Mouse (Mus musculus): ENCODE measurements at regions not wholly inside any gene's neighbourhood (a gene's known extent, or its start where the extent isn't known, plus 50 kb on each side); places are given as distances from the start of the nearest gene placed in this dataset.
"Not testable (repeated sequence)": the region's sequence is repeated elsewhere in the genome, so short reads cannot be mapped to it uniquely, and the experiment has no call there.

- Histone ChIP-seq H3K9ac (ENCODE audit: low read length) (no peak overlapping the region), H3K36me3 (ENCODE audit: control insufficient read depth, insufficient read depth) (no peaks in the 10 kb centered on the region), H3K4me1 (ENCODE audit: control insufficient read depth, insufficient read depth, low read length) (no peaks in the 10 kb centered on the region), H3K9me3 (replicated peaks; ENCODE audit: control insufficient read depth, low read length) (no peaks in the 10 kb centered on the region), H3K4me2 (ENCODE audit: low read depth, low read length) (no peak overlapping the region), H3K27ac (ENCODE audit: low read length) (no peak overlapping the region), H3K4me3 (ENCODE audit: low read length) (no peak overlapping the region), H3K27me3 (ENCODE audit: control insufficient read depth, insufficient read depth, low read length) (no peaks in the 10 kb centered on the region)
- ATAC-seq (replicated peaks; ENCODE audit: extremely low read depth, insufficient read depth, low FRiP score), result no peak
- WGBS, result 58% methylated on average over 5 of the region's 5 CpGs
These were observed 287.7 kb upstream of the Maf start for GRCm38 (mm10) chr8:115995320-115995719.

- H3K4me2 ChIP-seq (ENCODE audit: low read depth, low read length), result no peak overlapping the region
- H3K27ac ChIP-seq (ENCODE audit: low read length), result no peak overlapping the region
- no peaks in the 10 kb centered on the region for H3K27me3 ChIP-seq (ENCODE audit: control insufficient read depth, insufficient read depth, low read length)
- H3K4me3 ChIP-seq (ENCODE audit: low read length), result no peak overlapping the region
- H3K9me3 ChIP-seq (replicated peaks; ENCODE audit: control insufficient read depth, low read length), result no peaks in the 10 kb centered on the region
- H3K9ac ChIP-seq (ENCODE audit: low read length), result no peak overlapping the region
- no peaks in the 10 kb centered on the region for H3K4me1 ChIP-seq (ENCODE audit: control insufficient read depth, insufficient read depth, low read length)
- H3K36me3 ChIP-seq (ENCODE audit: control insufficient read depth, insufficient read depth), result no peaks in the 10 kb centered on the region
- ATAC-seq (replicated peaks; ENCODE audit: extremely low read depth, insufficient read depth, low FRiP score), result no peak
- WGBS, result 67% methylated on average over 6 of the region's 6 CpGs
These were observed 284.4 kb upstream of the Maf start for GRCm38 (mm10) chr8:115991989-115992388.

GRCm38 (mm10) chr8:115983397-115983796 lies 275.8 kb upstream of the Maf start:
- Histone ChIP-seq H3K4me3 (ENCODE audit: low read length) (no peak overlapping the region), H3K9ac (ENCODE audit: low read length) (no peak overlapping the region), H3K27ac (ENCODE audit: low read length) (no peak overlapping the region), H3K4me1 (ENCODE audit: control insufficient read depth, insufficient read depth, low read length) (no peaks in the 10 kb centered on the region), H3K4me2 (ENCODE audit: low read depth, low read length) (no peak overlapping the region), H3K27me3 (ENCODE audit: control insufficient read depth, insufficient read depth, low read length) (no peaks in the 10 kb centered on the region; the same call in 1 of the 2 replicates), H3K36me3 (ENCODE audit: control insufficient read depth, insufficient read depth) (no peaks in the 10 kb centered on the region), H3K9me3 (replicated peaks; ENCODE audit: control insufficient read depth, low read length) (no peaks in the 10 kb centered on the region)
- no peak for ATAC-seq (replicated peaks; ENCODE audit: extremely low read depth, insufficient read depth, low FRiP score)
- WGBS, result 66% methylated on average over 6 of the region's 6 CpGs

GRCm38 (mm10) chr8:115982326-115982725 lies 274.7 kb upstream of the Maf start:
- no peaks in the 10 kb centered on the region for H3K4me1 ChIP-seq (ENCODE audit: control insufficient read depth, insufficient read depth, low read length)
- ATAC-seq (replicated peaks; ENCODE audit: extremely low read depth, insufficient read depth, low FRiP score), result no peak
- no peak overlapping the region for H3K27ac ChIP-seq (ENCODE audit: low read length)
- no peaks in the 10 kb centered on the region; the same call in 1 of the 2 replicates for H3K27me3 ChIP-seq (ENCODE audit: control insufficient read depth, insufficient read depth, low read length)
- no peak overlapping the region for H3K4me2 ChIP-seq (ENCODE audit: low read depth, low read length)
- H3K36me3 ChIP-seq (ENCODE audit: control insufficient read depth, insufficient read depth), result no peaks in the 10 kb centered on the region
- 85% methylated on average over 3 of the region's 3 CpGs for WGBS
- no peaks in the 10 kb centered on the region for H3K9me3 ChIP-seq (replicated peaks; ENCODE audit: control insufficient read depth, low read length)
- H3K9ac ChIP-seq (ENCODE audit: low read length), result no peak overlapping the region
- no peak overlapping the region for H3K4me3 ChIP-seq (ENCODE audit: low read length)

- no peak for ATAC-seq (replicated peaks; ENCODE audit: extremely low read depth, insufficient read depth, low FRiP score)
- H3K4me1 ChIP-seq (ENCODE audit: control insufficient read depth, insufficient read depth, low read length), result 0 out of 2 replicates have a peak, but pooled peaks cover 3% of the 10 kb centered on the region
- no peaks in the 10 kb centered on the region; the same call in 1 of the 2 replicates for H3K27me3 ChIP-seq (ENCODE audit: control insufficient read depth, insufficient read depth, low read length)
- no peak overlapping the region for H3K4me2 ChIP-seq (ENCODE audit: low read depth, low read length)
- no peaks in the 10 kb centered on the region for H3K36me3 ChIP-seq (ENCODE audit: control insufficient read depth, insufficient read depth)
- H3K27ac ChIP-seq (ENCODE audit: low read length), result no peak overlapping the region
- no peaks in the 10 kb centered on the region for H3K9me3 ChIP-seq (replicated peaks; ENCODE audit: control insufficient read depth, low read length)
- WGBS, result 82% methylated on average over 7 of the region's 7 CpGs
- no peak overlapping the region for H3K4me3 ChIP-seq (ENCODE audit: low read length)
- no peak overlapping the region for H3K9ac ChIP-seq (ENCODE audit: low read length)
These were observed 273.8 kb upstream of the Maf start for GRCm38 (mm10) chr8:115981426-115981825.

- 85% methylated on average over 3 of the region's 3 CpGs for WGBS
- H3K27ac ChIP-seq (ENCODE audit: low read length), result no peak overlapping the region
- H3K4me2 ChIP-seq (ENCODE audit: low read depth, low read length), result no peak overlapping the region
- H3K9me3 ChIP-seq (replicated peaks; ENCODE audit: control insufficient read depth, low read length), result no peaks in the 10 kb centered on the region
- H3K4me3 ChIP-seq (ENCODE audit: low read length), result no peak overlapping the region
- no peak for ATAC-seq (replicated peaks; ENCODE audit: extremely low read depth, insufficient read depth, low FRiP score)
- no peaks in the 10 kb centered on the region; the same call in 1 of the 2 replicates for H3K27me3 ChIP-seq (ENCODE audit: control insufficient read depth, insufficient read depth, low read length)
- H3K4me1 ChIP-seq (ENCODE audit: control insufficient read depth, insufficient read depth, low read length), result 0 out of 2 replicates have a peak, but pooled peaks cover 3% of the 10 kb centered on the region
- no peak overlapping the region for H3K9ac ChIP-seq (ENCODE audit: low read length)
- H3K36me3 ChIP-seq (ENCODE audit: control insufficient read depth, insufficient read depth), result no peaks in the 10 kb centered on the region
These were observed 273.0 kb upstream of the Maf start for GRCm38 (mm10) chr8:115980616-115981015.

GRCm38 (mm10) chr8:115977152-115977551 lies 269.6 kb upstream of the Maf start:
- 58% methylated on average over 4 of the region's 4 CpGs for WGBS
- no peak for ATAC-seq (replicated peaks; ENCODE audit: extremely low read depth, insufficient read depth, low FRiP score)
- H3K9ac ChIP-seq (ENCODE audit: low read length), result no peak overlapping the region

GRCm38 (mm10) chr8:115974706-115975105 lies 267.1 kb upstream of the Maf start:
- Histone ChIP-seq H3K27me3 (ENCODE audit: control insufficient read depth, insufficient read depth, low read length) (no peaks in the 10 kb centered on the region; the same call in 1 of the 2 replicates), H3K36me3 (ENCODE audit: control insufficient read depth, insufficient read depth) (no peaks in the 10 kb centered on the region), H3K4me3 (ENCODE audit: low read length) (no peak overlapping the region), H3K9ac (ENCODE audit: low read length) (no peak overlapping the region), H3K9me3 (replicated peaks; ENCODE audit: control insufficient read depth, low read length) (no peaks in the 10 kb centered on the region), H3K27ac (ENCODE audit: low read length) (no peak overlapping the region), H3K4me2 (ENCODE audit: low read depth, low read length) (no peak overlapping the region), H3K4me1 (ENCODE audit: control insufficient read depth, insufficient read depth, low read length) (0 out of 2 replicates have a peak, but pooled peaks cover 3% of the 10 kb centered on the region)
- no peak for ATAC-seq (replicated peaks; ENCODE audit: extremely low read depth, insufficient read depth, low FRiP score)
- 35% methylated on average over 2 of the region's 2 CpGs for WGBS

More at GRCm38 (mm10) chr8:115977152-115977551, 269.6 kb upstream of the Maf start:
- peak overlapping the region; percentile 31; the same call in 1 of the 2 replicates for H3K27ac ChIP-seq (ENCODE audit: low read length)
- H3K4me1 ChIP-seq (ENCODE audit: control insufficient read depth, insufficient read depth, low read length), result 0 out of 2 replicates have a peak, but pooled peaks cover 3% of the 10 kb centered on the region
- no peaks in the 10 kb centered on the region for H3K36me3 ChIP-seq (ENCODE audit: control insufficient read depth, insufficient read depth)
- H3K4me3 ChIP-seq (ENCODE audit: low read length), result no peak overlapping the region
- H3K9me3 ChIP-seq (replicated peaks; ENCODE audit: control insufficient read depth, low read length), result no peaks in the 10 kb centered on the region
- no peaks in the 10 kb centered on the region; the same call in 1 of the 2 replicates for H3K27me3 ChIP-seq (ENCODE audit: control insufficient read depth, insufficient read depth, low read length)
- no peak overlapping the region for H3K4me2 ChIP-seq (ENCODE audit: low read depth, low read length)

- not testable (repeated sequence) for ATAC-seq (replicated peaks; ENCODE audit: extremely low read depth, insufficient read depth, low FRiP score); H3K9me3 ChIP-seq (replicated peaks; ENCODE audit: control insufficient read depth, low read length); H3K27ac ChIP-seq (ENCODE audit: low read length); H3K36me3 ChIP-seq (ENCODE audit: control insufficient read depth, insufficient read depth); H3K4me3 ChIP-seq (ENCODE audit: low read length); H3K9ac ChIP-seq (ENCODE audit: low read length); H3K4me2 ChIP-seq (ENCODE audit: low read depth, low read length); H3K4me1 ChIP-seq (ENCODE audit: control insufficient read depth, insufficient read depth, low read length); H3K27me3 ChIP-seq (ENCODE audit: control insufficient read depth, insufficient read depth, low read length)
- WGBS, result 87% methylated on average over 2 of the region's 2 CpGs
These were observed 263.8 kb upstream of the Maf start for GRCm38 (mm10) chr8:115971351-115971750.

Measured in heart, embryonic 16.5 days (tissue).